Mouse (Mus musculus): ENCODE measurements around the gene Ckm. TPM values are rescaled to one million over a fixed set of nuclear protein-coding genes. Genes with fewer than 3 reads are reported as not detected.

Ckm gene
- polyA plus RNA-seq, 1 experiment from 2014 or later: 25.2 TPM

- no peak overlapping the region for H3K4me3 ChIP-seq (ENCODE audit: low read depth, low read length)
- no peak overlapping the region for H3K9ac ChIP-seq (ENCODE audit: low read depth, low read length)
- 87% methylated on average over 3 of the region's 3 CpGs for WGBS
- no peak overlapping the region for H3K27ac ChIP-seq (ENCODE audit: low read depth, low read length)
- TF ChIP-seq CTCF (IDR thresholded peaks at IDR 0.05; ENCODE audit: low read depth): no peak
- no peak overlapping the region for H3K4me2 ChIP-seq (replicated peaks; ENCODE audit: low read depth)
- H3K4me1 ChIP-seq (replicated peaks; ENCODE audit: control insufficient read depth, insufficient read depth, low read length): no peaks in the 10 kb centered on the region
- H3K27me3 ChIP-seq (replicated peaks; ENCODE audit: control insufficient read depth, insufficient read depth, low read length): peaks cover 15% of the 10 kb centered on the region; the same call in 1 of the 2 replicates
- H3K9me3 ChIP-seq (ENCODE audit: control insufficient read depth): no peaks in the 10 kb centered on the region
- no peak for ATAC-seq
- H3K36me3 ChIP-seq (ENCODE audit: control insufficient read depth, insufficient read depth): peaks cover 29% of the 10 kb centered on the region
Measured at GRCm38 (mm10) chr7:19423083-19423482, 18.5 kb downstream of the Ckm start.

- Histone ChIP-seq H3K36me3 (ENCODE audit: control insufficient read depth, insufficient read depth) (peaks cover 38% of the 10 kb centered on the region), H3K27ac (ENCODE audit: low read depth, low read length) (no peak overlapping the region), H3K4me3 (ENCODE audit: low read depth, low read length) (no peak overlapping the region), H3K9ac (ENCODE audit: low read depth, low read length) (no peak overlapping the region), H3K4me2 (replicated peaks; ENCODE audit: low read depth) (no peak overlapping the region), H3K27me3 (replicated peaks; ENCODE audit: control insufficient read depth, insufficient read depth, low read length) (peaks cover 10% of the 10 kb centered on the region; the same call in 1 of the 2 replicates), H3K9me3 (ENCODE audit: control insufficient read depth) (no peaks in the 10 kb centered on the region), H3K4me1 (replicated peaks; ENCODE audit: control insufficient read depth, insufficient read depth, low read length) (no peaks in the 10 kb centered on the region)
- WGBS: 58% methylated on average over 4 of the region's 4 CpGs
- no peak for TF ChIP-seq CTCF (IDR thresholded peaks at IDR 0.05; ENCODE audit: low read depth)
- no peak for ATAC-seq
Measured at GRCm38 (mm10) chr7:19424051-19424450, 19.5 kb downstream of the Ckm start.

DNA sequence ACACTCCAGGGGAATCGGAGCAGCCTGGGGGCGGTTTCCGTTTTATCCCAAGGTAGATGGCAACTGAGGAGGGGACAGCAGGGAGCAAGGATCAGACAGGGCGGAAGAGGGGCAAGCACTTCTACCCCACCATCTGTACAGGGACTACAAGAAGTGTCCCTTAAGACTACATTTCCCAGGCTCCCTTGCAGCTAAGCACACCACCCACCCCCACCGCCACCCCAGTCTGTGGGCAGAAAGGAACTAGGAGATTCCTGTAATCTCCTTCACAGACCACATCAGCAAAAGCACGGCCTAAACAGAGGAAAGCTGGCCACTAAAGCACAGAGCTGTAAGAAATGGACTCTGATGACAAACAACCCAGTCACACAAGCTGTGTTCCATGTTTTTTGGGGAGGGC lies 21.8 kb downstream of the Ckm start:
- no peak for TF ChIP-seq CTCF (IDR thresholded peaks at IDR 0.05; ENCODE audit: low read depth)
- H3K36me3 ChIP-seq (ENCODE audit: control insufficient read depth, insufficient read depth): peaks cover 61% of the 10 kb centered on the region

DNA sequence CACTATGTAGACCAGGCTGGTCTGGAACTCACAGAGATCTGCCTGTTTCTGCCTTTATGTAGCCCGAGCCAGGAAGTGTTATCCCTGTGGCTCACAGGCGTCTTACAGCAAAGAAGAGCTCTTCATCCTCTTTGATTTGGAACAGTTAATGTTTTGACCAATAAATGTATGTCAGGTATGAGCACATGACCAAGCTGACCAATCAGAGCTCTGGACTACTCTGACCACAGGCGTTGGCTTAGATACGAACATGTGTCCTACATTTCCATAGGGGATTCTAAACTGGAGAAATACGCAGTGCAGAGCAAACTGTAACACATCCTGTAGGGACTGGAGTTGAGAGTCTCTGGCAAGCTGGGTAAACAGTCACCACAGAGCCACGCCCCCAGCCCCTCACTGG lies 22.3 kb downstream of the Ckm start:
- Histone ChIP-seq H3K9me3 (ENCODE audit: control insufficient read depth) (no peaks in the 10 kb centered on the region), H3K4me2 (replicated peaks; ENCODE audit: low read depth) (no peak overlapping the region), H3K36me3 (ENCODE audit: control insufficient read depth, insufficient read depth) (peaks cover 67% of the 10 kb centered on the region), H3K9ac (ENCODE audit: low read depth, low read length) (no peak overlapping the region), H3K27me3 (replicated peaks; ENCODE audit: control insufficient read depth, insufficient read depth, low read length) (no peaks in the 10 kb centered on the region), H3K4me3 (ENCODE audit: low read depth, low read length) (no peak overlapping the region), H3K4me1 (replicated peaks; ENCODE audit: control insufficient read depth, insufficient read depth, low read length) (no peaks in the 10 kb centered on the region), H3K27ac (ENCODE audit: low read depth, low read length) (no peak overlapping the region)
- no peak for ATAC-seq
- WGBS: 89% methylated on average over 6 of the region's 6 CpGs
- no peak for TF ChIP-seq CTCF (IDR thresholded peaks at IDR 0.05; ENCODE audit: low read depth)

More for the DNA sequence above, 21.8 kb downstream of the Ckm start:
- Histone ChIP-seq H3K27ac (ENCODE audit: low read depth, low read length) (no peak overlapping the region), H3K9ac (ENCODE audit: low read depth, low read length) (no peak overlapping the region), H3K27me3 (replicated peaks; ENCODE audit: control insufficient read depth, insufficient read depth, low read length) (0 out of 2 replicates have a peak, but pooled peaks cover under 1% of the 10 kb centered on the region), H3K9me3 (ENCODE audit: control insufficient read depth) (no peaks in the 10 kb centered on the region), H3K4me2 (replicated peaks; ENCODE audit: low read depth) (no peak overlapping the region), H3K4me3 (ENCODE audit: low read depth, low read length) (no peak overlapping the region), H3K4me1 (replicated peaks; ENCODE audit: control insufficient read depth, insufficient read depth, low read length) (no peaks in the 10 kb centered on the region)
- WGBS: 87% methylated on average over 6 of the region's 6 CpGs
- ATAC-seq: no peak

- H3K4me1 ChIP-seq (replicated peaks; ENCODE audit: control insufficient read depth, insufficient read depth, low read length): no peaks in the 10 kb centered on the region
- H3K4me3 ChIP-seq (ENCODE audit: low read depth, low read length): no peak overlapping the region
- H3K27ac ChIP-seq (ENCODE audit: low read depth, low read length): no peak overlapping the region
- H3K36me3 ChIP-seq (ENCODE audit: control insufficient read depth, insufficient read depth): peaks cover 79% of the 10 kb centered on the region
- no peak overlapping the region for H3K9ac ChIP-seq (ENCODE audit: low read depth, low read length)
- no peaks in the 10 kb centered on the region for H3K9me3 ChIP-seq (ENCODE audit: control insufficient read depth)
- H3K4me2 ChIP-seq (replicated peaks; ENCODE audit: low read depth): no peak overlapping the region
- no peak for ATAC-seq
- 80% methylated on average over 15 of the region's 15 CpGs for WGBS
- H3K27me3 ChIP-seq (replicated peaks; ENCODE audit: control insufficient read depth, insufficient read depth, low read length): no peaks in the 10 kb centered on the region
- no peak for TF ChIP-seq CTCF (IDR thresholded peaks at IDR 0.05; ENCODE audit: low read depth)
Measured at GRCm38 (mm10) chr7:19427999-19428650, 23.5 kb downstream of the Ckm start.

GRCm38 (mm10) chr7:19429726-19430125 lies 25.1 kb downstream of the Ckm start:
- Histone ChIP-seq H3K4me1 (replicated peaks; ENCODE audit: control insufficient read depth, insufficient read depth, low read length) (no peaks in the 10 kb centered on the region), H3K27ac (ENCODE audit: low read depth, low read length) (no peak overlapping the region), H3K4me2 (replicated peaks; ENCODE audit: low read depth) (no peak overlapping the region), H3K9ac (ENCODE audit: low read depth, low read length) (no peak overlapping the region), H3K36me3 (ENCODE audit: control insufficient read depth, insufficient read depth) (peaks cover 95% of the 10 kb centered on the region), H3K9me3 (ENCODE audit: control insufficient read depth) (no peaks in the 10 kb centered on the region), H3K27me3 (replicated peaks; ENCODE audit: control insufficient read depth, insufficient read depth, low read length) (no peaks in the 10 kb centered on the region), H3K4me3 (ENCODE audit: low read depth, low read length) (no peak overlapping the region)
- TF ChIP-seq CTCF (IDR thresholded peaks at IDR 0.05; ENCODE audit: low read depth): no peak
- WGBS: 76% methylated on average over 8 of the region's 8 CpGs
- no peak for ATAC-seq
